Mouse (Mus musculus): ENCODE results near the gene Ksr1.

Gene Ksr1

DNA sequence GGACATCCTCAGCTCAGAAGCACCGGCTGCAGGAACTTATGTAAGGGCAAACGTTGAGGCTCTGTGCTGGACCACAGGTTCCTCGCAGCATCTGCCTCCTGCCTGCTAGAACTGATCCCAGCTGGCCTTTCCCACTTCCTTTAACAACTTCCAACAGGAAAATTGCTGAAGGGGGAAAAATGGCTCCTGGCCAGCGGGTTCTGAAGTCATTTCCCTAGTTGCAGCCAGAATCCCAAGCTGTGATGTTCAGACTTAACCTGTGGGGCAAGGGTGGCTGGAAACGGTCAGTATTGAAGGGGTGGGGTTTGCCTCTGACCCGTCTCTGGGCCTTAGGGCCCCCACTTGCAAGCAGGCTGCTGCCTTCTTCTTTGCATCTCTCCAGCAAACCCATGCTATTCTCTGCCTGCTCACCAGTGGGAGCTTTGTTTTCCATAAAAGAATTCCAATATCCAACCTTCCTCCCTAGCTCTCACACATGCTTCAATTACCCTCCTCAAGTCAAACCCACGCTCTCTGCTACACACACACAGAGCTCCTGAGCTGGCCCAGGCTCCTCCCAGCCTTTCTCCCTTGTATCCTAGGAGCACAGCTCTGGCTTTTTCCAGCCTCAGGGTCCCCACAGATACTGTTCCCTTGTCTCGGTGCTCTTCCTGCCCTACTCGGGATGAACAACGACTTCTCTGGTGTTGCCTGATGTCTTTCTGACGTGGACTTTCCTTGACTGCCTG, 80.6 kb downstream of the Ksr1 start:
- DNase-seq: peak; percentile 69

- no peak for DNase-seq
Measured at GRCm38 (mm10) chr11:79064311-79064710, 81.9 kb downstream of the Ksr1 start.

DNA sequence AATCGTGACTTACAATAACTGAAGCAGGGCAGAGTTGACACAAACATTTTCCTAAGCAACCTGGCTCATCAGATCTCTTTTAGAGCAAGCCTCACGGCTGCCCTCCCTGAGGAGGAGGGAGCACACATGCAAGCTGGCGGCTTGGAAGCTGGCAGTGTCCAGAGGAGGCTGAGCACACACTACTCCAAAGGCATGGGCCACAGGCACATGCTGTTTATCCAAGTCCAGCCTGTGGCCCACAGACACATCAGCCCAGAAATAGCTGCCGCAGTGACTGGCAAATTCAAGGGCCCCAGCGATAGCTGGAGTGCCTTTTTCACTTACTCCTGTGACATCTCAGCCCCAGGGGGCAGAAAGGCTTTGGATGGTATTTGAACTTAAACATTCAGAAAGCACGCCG, 82.6 kb downstream of the Ksr1 start:
- no peak for DNase-seq

GRCm38 (mm10) chr11:79062897-79063296, 83.3 kb downstream of the Ksr1 start:
- no peak for DNase-seq

GRCm38 (mm10) chr11:79061839-79062238, 84.4 kb downstream of the Ksr1 start:
- no peak for DNase-seq

DNA sequence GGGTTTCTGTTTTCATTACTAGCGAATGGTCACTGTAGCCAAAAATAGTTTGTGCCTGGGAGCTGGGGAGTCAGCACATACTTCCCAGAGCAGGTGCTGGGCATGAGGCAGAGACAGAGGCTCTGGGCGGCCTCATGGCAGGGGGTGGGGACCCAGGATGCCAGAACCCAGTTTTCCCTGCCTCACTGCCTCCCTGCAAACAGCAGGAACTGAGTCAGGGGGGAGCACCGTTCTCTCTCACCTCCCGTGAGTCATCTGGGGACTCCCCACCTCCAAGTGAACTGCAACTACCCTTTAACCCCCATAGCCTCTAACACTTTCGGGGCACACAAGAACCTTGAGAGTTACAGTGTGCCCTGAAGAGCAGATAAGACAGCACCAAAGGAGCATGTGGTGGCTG, 86.4 kb downstream of the Ksr1 start:
- no peak for DNase-seq

DNA sequence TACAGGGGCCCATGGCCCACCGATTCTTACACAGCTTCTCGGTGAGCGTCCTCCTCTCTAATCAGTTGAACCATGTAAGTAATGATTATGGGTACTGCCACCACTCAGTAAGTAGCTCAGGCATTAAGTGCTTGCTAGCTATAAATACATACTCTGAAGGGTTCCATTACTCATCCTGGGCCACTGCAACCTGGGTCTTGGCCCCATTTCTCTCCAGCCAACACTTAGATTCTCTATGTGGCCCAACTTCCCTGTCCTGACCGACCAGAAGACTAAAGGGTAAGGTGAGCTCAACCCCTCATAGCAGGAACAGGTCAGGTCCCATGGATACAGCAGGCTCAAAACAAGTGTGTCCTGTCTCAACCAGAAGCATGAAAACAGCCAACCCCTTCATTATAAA, 87.1 kb downstream of the Ksr1 start:
- DNase-seq: no peak

DNA sequence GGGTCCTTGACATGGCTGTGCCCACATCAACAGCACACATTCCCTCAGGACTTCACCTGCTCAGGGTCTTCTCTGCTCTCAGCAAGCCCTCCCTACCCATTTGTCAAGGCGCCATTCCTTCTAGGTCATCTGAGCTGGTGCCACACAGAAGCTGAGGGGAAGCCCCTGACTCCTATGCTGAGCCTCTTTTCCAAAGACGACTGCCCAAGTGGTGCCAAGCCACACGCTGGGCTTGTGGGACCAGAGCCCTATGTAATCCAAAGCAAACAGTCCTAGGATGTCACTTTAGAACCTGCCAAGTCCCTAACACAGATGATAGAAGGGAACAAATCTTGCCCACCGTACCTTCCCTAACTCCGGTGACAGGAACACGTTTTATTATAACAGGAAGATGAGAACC, 87.6 kb downstream of the Ksr1 start:
- DNase-seq: no peak

GRCm38 (mm10) chr11:79057809-79058208, 88.4 kb downstream of the Ksr1 start:
- DNase-seq: no peak

DNA sequence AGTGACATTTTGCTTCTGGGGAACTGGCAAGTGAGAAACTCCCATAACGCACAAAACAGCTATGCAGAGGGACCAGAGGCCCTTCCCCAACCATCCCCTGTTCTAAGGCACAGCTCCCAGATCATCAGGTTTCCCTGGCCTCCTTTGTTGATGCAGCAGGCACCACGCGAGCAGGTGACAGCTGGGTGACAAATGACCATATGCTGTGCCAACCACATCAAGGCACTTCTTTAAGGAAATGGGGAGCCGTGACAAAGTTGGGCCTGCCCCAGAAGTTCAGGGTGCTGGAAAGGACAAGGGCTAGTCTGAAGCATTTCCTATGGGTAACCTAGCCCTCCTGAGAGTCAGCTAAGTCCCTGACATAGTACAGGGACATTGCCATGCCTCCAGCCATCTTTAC, 89.3 kb downstream of the Ksr1 start:
- no peak for DNase-seq

DNA sequence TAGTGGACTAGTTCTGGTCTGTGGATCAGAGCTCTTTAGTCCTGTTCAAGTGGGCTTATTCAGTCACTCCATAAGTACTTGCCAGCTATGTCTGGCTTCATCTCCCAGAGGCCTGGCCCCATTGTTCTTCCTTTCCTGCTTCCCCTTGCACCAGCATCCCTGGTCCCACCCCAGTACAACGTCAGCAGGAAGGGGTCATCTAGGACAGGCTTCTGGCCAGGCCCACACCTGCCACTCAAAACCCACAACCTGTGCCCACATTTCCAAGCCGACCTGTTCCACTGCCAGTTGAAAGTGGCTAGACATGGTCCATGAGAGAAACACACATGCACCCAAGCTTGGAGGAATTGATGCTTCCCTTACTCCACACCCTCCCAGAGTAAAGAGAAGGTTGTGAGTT, 90.2 kb downstream of the Ksr1 start:
- peak; percentile 38 for DNase-seq

GRCm38 (mm10) chr11:79055161-79055560, 91.0 kb downstream of the Ksr1 start:
- DNase-seq: no peak

GRCm38 (mm10) chr11:79054161-79055152, 91.8 kb downstream of the Ksr1 start:
- no peak for DNase-seq

DNA sequence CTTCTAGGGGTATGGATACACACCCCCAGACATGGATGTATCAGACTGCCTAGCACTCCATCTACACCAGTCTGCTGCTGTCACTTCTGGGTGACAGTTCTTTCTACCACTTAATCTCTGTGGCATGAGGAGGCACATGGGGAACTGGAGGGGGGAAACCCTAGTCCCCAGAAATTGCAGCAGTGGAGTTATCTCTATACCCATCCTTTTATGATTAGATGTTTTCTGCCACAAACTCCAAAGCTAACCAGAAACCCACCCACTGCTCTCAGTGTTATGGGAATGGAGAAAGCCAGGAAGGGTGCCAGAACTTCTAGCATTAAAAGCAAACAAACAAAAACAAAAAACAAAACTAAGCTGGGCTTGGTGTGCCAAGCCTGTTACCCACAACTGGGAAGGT, 92.8 kb downstream of the Ksr1 start:
- DNase-seq: no peak

DNA sequence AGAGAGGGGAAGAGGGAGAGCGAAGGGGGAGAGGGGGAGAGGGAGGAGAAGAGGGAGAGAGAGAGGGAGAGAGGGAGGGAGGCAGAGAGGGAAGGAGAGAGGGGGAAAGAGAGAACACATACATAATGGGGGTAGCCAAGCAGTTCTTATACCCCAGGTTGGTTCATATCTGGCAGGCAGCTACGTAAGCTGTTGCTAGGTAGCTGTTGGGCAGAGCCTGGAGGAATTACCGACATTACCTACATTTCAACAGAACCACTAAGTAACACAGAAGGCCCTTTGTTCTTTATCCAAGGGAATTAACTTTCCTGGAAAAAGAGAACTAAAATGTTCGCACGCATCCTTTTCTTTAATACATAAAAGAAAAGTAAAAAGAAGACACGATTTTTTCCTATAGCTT, 93.4 kb downstream of the Ksr1 start:
- DNase-seq: no peak

- no peak for DNase-seq
Measured at GRCm38 (mm10) chr11:79051522-79051921, 94.7 kb downstream of the Ksr1 start.

GRCm38 (mm10) chr11:79050781-79051507, 95.3 kb downstream of the Ksr1 start:
- DNase-seq: no peak

DNA sequence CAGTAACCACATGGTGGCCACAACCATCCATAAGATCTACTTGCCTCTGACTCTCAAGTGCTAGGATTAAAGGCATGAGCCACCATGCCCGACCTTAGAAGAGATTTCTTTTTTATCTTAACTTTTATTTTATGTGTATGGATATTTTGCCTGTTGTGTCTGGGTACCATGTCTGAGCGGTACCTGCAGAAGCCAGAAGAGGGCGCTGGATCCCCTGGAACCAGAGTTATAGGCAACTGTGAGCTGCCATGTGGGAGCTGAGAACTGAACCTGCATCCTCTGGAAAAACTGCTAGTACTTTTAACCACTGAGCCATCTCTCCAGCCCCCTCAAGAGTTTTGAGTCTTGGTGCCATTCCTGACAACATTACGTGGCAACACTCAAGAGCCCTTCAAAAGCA, 97.3 kb downstream of the Ksr1 start:
- DNase-seq: no peak

DNA sequence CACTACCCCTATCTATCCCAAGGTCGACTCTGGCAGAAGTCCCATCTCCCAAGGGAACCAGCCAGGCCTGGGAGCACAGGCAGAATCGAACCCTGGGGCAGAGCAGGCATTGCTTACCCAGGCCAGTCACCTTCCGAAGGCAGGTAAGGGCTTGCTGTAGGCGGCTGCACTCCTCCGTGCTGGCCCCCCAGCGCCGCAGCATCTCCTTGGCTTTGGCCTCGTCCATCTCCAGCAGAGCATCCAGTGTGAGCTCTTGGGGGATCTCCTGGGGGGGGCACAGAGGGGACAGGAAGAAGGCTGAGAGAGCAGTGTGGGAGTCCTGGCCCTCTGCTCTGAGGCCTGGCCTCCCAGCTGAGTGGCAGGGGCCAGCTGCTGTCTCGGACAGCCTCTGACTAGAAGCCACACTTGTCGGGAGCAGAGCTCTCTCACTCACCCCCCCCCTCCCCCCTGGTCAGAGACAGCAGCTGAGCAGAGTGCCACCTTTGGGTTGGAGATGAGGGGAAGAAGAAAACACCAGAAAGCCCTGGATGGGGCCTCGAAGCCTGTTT, 99.0 kb downstream of the Ksr1 start:
- DNase-seq: no peak

- no peak for DNase-seq
Measured at GRCm38 (mm10) chr11:79046561-79047155, 99.5 kb downstream of the Ksr1 start.

DNA sequence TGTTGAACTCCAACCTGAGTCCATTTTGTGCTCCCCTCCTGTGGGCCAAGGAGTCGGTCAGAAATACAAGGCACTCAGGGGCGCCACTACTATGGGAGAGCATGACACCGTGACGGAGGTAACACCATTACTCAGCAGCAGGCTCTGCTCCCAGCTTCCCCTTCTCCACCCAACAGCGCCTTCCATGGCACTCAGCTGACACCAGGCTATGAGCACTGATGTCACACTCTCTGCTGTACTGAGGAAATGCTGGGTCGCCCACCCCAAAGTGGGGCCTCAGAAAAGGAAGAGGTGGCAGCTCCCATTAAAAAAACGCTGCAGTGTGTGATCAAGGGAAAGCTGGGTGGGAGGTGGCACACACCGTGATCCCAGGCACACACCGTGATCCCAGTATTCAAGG, 101.0 kb downstream of the Ksr1 start:
- no peak for DNase-seq

DNA sequence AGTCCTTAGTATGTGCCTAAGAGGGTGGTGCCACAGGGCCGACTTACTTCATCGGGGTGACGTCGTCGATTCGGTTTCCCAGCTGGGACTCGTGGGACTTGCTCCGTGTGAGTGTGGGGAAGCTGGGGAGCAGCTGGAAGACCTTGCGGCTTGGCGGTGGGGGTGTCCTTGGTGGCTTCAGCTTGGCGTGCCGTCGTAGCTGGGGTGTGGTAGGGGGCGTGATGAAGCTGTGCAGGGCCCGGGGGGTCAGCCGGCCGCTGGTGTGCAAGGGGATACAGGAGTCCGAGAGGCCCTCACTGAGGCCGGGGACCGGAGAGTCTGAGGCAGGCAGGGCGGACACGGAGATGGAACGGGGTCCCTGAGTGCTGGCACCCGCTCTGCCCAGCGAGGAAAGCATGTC, 101.4 kb downstream of the Ksr1 start:
- no peak for DNase-seq

Data from lung, postnatal 36 days (tissue).